Mouse (Mus musculus) cortical plate, adult 2 months (tissue): Measurements from ENCODE around the gene Igdcc3. TPM values are rescaled to one million over a fixed set of nuclear protein-coding genes. Genes with fewer than 3 reads are reported as not detected.

ENCODE experiments used
- H3K27ac ChIP-seq: fragments of 200-500 bp; 2 replicates; pipeline ENCODE4 v1.5.1; 2012; ENCODE audit warnings: low read length, control low read depth, inconsistent platforms; ENCODE audit not compliant: insufficient read depth
- H3K4me1 ChIP-seq: fragments of 200-500 bp; 2 replicates; pipeline ENCODE4 v1.6.1; 2011; ENCODE audit warnings: low read length; ENCODE audit not compliant: control insufficient read depth, insufficient read depth
- H3K4me3 ChIP-seq: fragments of 200-500 bp; 2 replicates; pipeline ENCODE4 v1.5.1; 2011; ENCODE audit warnings: mild to moderate bottlenecking, low read length, control low read depth; ENCODE audit not compliant: insufficient read depth
- CTCF ChIP-seq: fragments of 200-500 bp; IDR thresholded peaks from 2 replicates; pipeline ENCODE4 v1.5.1; 2011; ENCODE audit warnings: mild to moderate bottlenecking, control low read depth, low read length; ENCODE audit not compliant: insufficient read depth; ENCODE audit errors: extremely low read depth
- POLR2A ChIP-seq: fragments of 200-500 bp; IDR thresholded peaks from 2 replicates; pipeline ENCODE4 v1.6.1; 2011; ENCODE audit warnings: mild to moderate bottlenecking, low read length, control low read depth; ENCODE audit not compliant: insufficient read depth; ENCODE audit errors: extremely low read depth
- polyA plus RNA-seq: library from polyadenylated mRNA; depleted of rRNA; stranded (reverse); fragments of >200 nt; gene quantifications from 2 replicates; pipeline ENCODE4 v1.2.3, GENCODE M21; 2012

Gene Igdcc3
- polyA plus RNA-seq, 1 experiment = 1.3 TPM

GRCm38 (mm10) chr9:65109132-65110072, 31.6 kb upstream of the Igdcc3 start:
- H3K4me3 ChIP-seq = no peak overlapping the region
- TF ChIP-seq POLR2A = no peak
- no peak for TF ChIP-seq CTCF
- H3K27ac ChIP-seq = peak overlapping the region; percentile 52; the same call in 1 of the 2 replicates
- H3K4me1 ChIP-seq = no peaks in the 10 kb centered on the region

- TF ChIP-seq CTCF (no peak), POLR2A (no peak)
- Histone ChIP-seq H3K4me3 (no peak overlapping the region), H3K27ac (no peak overlapping the region)
These were observed 29.3 kb upstream of the Igdcc3 start for GRCm38 (mm10) chr9:65111698-65112097.

GRCm38 (mm10) chr9:65113694-65114093, 27.3 kb upstream of the Igdcc3 start:
- no peak for TF ChIP-seq POLR2A
- no peak for TF ChIP-seq CTCF
- no peak overlapping the region for H3K4me3 ChIP-seq
- no peak overlapping the region for H3K27ac ChIP-seq
- no peaks in the 10 kb centered on the region for H3K4me1 ChIP-seq

More at GRCm38 (mm10) chr9:65111698-65112097, 29.3 kb upstream of the Igdcc3 start:
- no peaks in the 10 kb centered on the region for H3K4me1 ChIP-seq

GRCm38 (mm10) chr9:65115891-65116290, 25.1 kb upstream of the Igdcc3 start:
- no peak overlapping the region for H3K27ac ChIP-seq
- TF ChIP-seq CTCF = no peak
- TF ChIP-seq POLR2A = no peak

GRCm38 (mm10) chr9:65117516-65117915, 23.5 kb upstream of the Igdcc3 start:
- TF ChIP-seq POLR2A (no peak), CTCF (no peak)
- no peak overlapping the region for H3K27ac ChIP-seq
- no peaks in the 10 kb centered on the region for H3K4me1 ChIP-seq
- no peak overlapping the region for H3K4me3 ChIP-seq

More at GRCm38 (mm10) chr9:65115891-65116290, 25.1 kb upstream of the Igdcc3 start:
- Histone ChIP-seq H3K4me3 (no peak overlapping the region), H3K4me1 (no peaks in the 10 kb centered on the region)

- peak; percentile 90 for TF ChIP-seq CTCF
- TF ChIP-seq POLR2A = no peak
- Histone ChIP-seq H3K4me3 (no peak overlapping the region), H3K4me1 (no peaks in the 10 kb centered on the region), H3K27ac (no peak overlapping the region)
These were observed 20.1 kb upstream of the Igdcc3 start for GRCm38 (mm10) chr9:65120935-65121334.

- peak overlapping the region; percentile 30 for H3K4me3 ChIP-seq
- H3K27ac ChIP-seq = no peak overlapping the region
- H3K4me1 ChIP-seq = no peaks in the 10 kb centered on the region
- no peak for TF ChIP-seq CTCF
- peak; percentile 59 for TF ChIP-seq POLR2A
These were observed 18.4 kb upstream of the Igdcc3 start for GRCm38 (mm10) chr9:65122545-65122944.

- H3K4me1 ChIP-seq = no peaks in the 10 kb centered on the region
- no peak overlapping the region for H3K27ac ChIP-seq
- peak; percentile 21; the same call in 1 of the 2 replicates for TF ChIP-seq CTCF
- TF ChIP-seq POLR2A = no peak
- no peak overlapping the region for H3K4me3 ChIP-seq
These were observed 17.3 kb upstream of the Igdcc3 start for GRCm38 (mm10) chr9:65123552-65124168.

GRCm38 (mm10) chr9:65128123-65128815, 12.7 kb upstream of the Igdcc3 start:
- Histone ChIP-seq H3K4me3 (no peak overlapping the region), H3K4me1 (no peaks in the 10 kb centered on the region), H3K27ac (no peak overlapping the region)
- TF ChIP-seq CTCF (no peak; the same call in 1 of the 2 replicates), POLR2A (no peak)
